Mouse (Mus musculus): ENCODE measurements at regions not wholly inside any gene's neighbourhood (a gene's known extent, or its start where the extent isn't known, plus 50 kb on each side); places are given as distances from the start of the nearest gene placed in this dataset.

- H3K4me3 ChIP-seq (ENCODE audit: low read depth, low read length), result no peak overlapping the region
- H3K9ac ChIP-seq (replicated peaks; ENCODE audit: low read depth, low read length), result no peak overlapping the region
- no peaks in the 10 kb centered on the region for H3K4me1 ChIP-seq (ENCODE audit: control insufficient read depth, insufficient read depth, low read length)
- no peaks in the 10 kb centered on the region for H3K9me3 ChIP-seq (ENCODE audit: control insufficient read depth, low read length)
- WGBS, result 87% methylated on average over 6 of the region's 6 CpGs
- no peak overlapping the region for H3K4me2 ChIP-seq (ENCODE audit: low read depth, low read length)
- H3K27ac ChIP-seq (ENCODE audit: low read depth, low read length), result no peak overlapping the region
- no peaks in the 10 kb centered on the region for H3K27me3 ChIP-seq (ENCODE audit: control insufficient read depth, insufficient read depth, low read length)
- no peaks in the 10 kb centered on the region for H3K36me3 ChIP-seq (ENCODE audit: control insufficient read depth, insufficient read depth, low read length)
- ATAC-seq (ENCODE audit: low read depth), result no peak
These were observed 251.0 kb upstream of the Stt3b start for GRCm38 (mm10) chr9:115561207-115561606.

GRCm38 (mm10) chr9:115562783-115563182 lies 252.6 kb upstream of the Stt3b start:
- Histone ChIP-seq H3K36me3 (ENCODE audit: control insufficient read depth, insufficient read depth, low read length) (no peaks in the 10 kb centered on the region), H3K27me3 (ENCODE audit: control insufficient read depth, insufficient read depth, low read length) (no peaks in the 10 kb centered on the region), H3K27ac (ENCODE audit: low read depth, low read length) (no peak overlapping the region), H3K4me2 (ENCODE audit: low read depth, low read length) (no peak overlapping the region), H3K4me3 (ENCODE audit: low read depth, low read length) (no peak overlapping the region), H3K9me3 (ENCODE audit: control insufficient read depth, low read length) (no peaks in the 10 kb centered on the region), H3K9ac (replicated peaks; ENCODE audit: low read depth, low read length) (no peak overlapping the region), H3K4me1 (ENCODE audit: control insufficient read depth, insufficient read depth, low read length) (no peaks in the 10 kb centered on the region)
- ATAC-seq (ENCODE audit: low read depth), result no peak
- 74% methylated on average over 4 of the region's 4 CpGs for WGBS

- no peak overlapping the region for H3K27ac ChIP-seq (ENCODE audit: low read depth, low read length)
- no peaks in the 10 kb centered on the region for H3K9me3 ChIP-seq (ENCODE audit: control insufficient read depth, low read length)
- 39% methylated on average over 1 of the region's 1 CpGs for WGBS
- H3K36me3 ChIP-seq (ENCODE audit: control insufficient read depth, insufficient read depth, low read length), result no peaks in the 10 kb centered on the region
- H3K27me3 ChIP-seq (ENCODE audit: control insufficient read depth, insufficient read depth, low read length), result no peaks in the 10 kb centered on the region
- H3K4me3 ChIP-seq (ENCODE audit: low read depth, low read length), result no peak overlapping the region
- no peak for ATAC-seq (ENCODE audit: low read depth)
- H3K4me2 ChIP-seq (ENCODE audit: low read depth, low read length), result no peak overlapping the region
- no peaks in the 10 kb centered on the region for H3K4me1 ChIP-seq (ENCODE audit: control insufficient read depth, insufficient read depth, low read length)
- H3K9ac ChIP-seq (replicated peaks; ENCODE audit: low read depth, low read length), result no peak overlapping the region
These were observed 254.1 kb upstream of the Stt3b start for GRCm38 (mm10) chr9:115564366-115564765.

- Histone ChIP-seq H3K4me2 (ENCODE audit: low read depth, low read length) (no peak overlapping the region), H3K27ac (ENCODE audit: low read depth, low read length) (no peak overlapping the region), H3K4me1 (ENCODE audit: control insufficient read depth, insufficient read depth, low read length) (no peaks in the 10 kb centered on the region), H3K4me3 (ENCODE audit: low read depth, low read length) (no peak overlapping the region), H3K36me3 (ENCODE audit: control insufficient read depth, insufficient read depth, low read length) (no peaks in the 10 kb centered on the region), H3K9ac (replicated peaks; ENCODE audit: low read depth, low read length) (no peak overlapping the region), H3K9me3 (ENCODE audit: control insufficient read depth, low read length) (no peaks in the 10 kb centered on the region), H3K27me3 (ENCODE audit: control insufficient read depth, insufficient read depth, low read length) (no peaks in the 10 kb centered on the region)
- ATAC-seq (ENCODE audit: low read depth), result no peak
- WGBS, result 77% methylated on average over 7 of the region's 7 CpGs
These were observed 258.6 kb upstream of the Stt3b start for GRCm38 (mm10) chr9:115568693-115569334.

- Histone ChIP-seq H3K9me3 (ENCODE audit: control insufficient read depth, low read length) (no peaks in the 10 kb centered on the region), H3K4me3 (ENCODE audit: low read depth, low read length) (no peak overlapping the region), H3K9ac (replicated peaks; ENCODE audit: low read depth, low read length) (no peak overlapping the region), H3K27me3 (ENCODE audit: control insufficient read depth, insufficient read depth, low read length) (no peaks in the 10 kb centered on the region), H3K36me3 (ENCODE audit: control insufficient read depth, insufficient read depth, low read length) (no peaks in the 10 kb centered on the region), H3K4me1 (ENCODE audit: control insufficient read depth, insufficient read depth, low read length) (no peaks in the 10 kb centered on the region), H3K4me2 (ENCODE audit: low read depth, low read length) (no peak overlapping the region), H3K27ac (ENCODE audit: low read depth, low read length) (no peak overlapping the region)
- WGBS, result 90% methylated on average over 4 of the region's 4 CpGs
- no peak for ATAC-seq (ENCODE audit: low read depth)
These were observed 260.8 kb upstream of the Stt3b start for GRCm38 (mm10) chr9:115570998-115571397.

DNA sequence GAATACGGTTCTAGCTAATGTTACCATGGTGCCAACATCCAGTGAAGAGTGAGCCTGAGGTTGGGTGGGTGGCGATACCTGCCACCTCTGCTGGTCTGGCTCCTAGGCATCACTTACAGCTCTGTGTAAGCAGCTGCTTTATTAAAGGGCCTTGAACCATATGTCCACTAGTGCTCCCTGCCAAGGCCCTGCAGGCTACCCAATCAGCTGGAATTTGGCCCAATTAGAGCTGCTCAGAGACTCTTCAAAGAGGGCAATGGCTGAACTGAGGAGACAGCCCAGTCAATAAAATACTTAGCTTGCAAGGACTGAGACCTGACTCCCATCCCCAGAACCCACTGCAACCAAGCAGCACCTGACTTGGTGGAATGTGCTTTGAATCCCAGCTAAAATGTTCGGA lies 270.9 kb upstream of the Stt3b start:
- 68% methylated on average over 3 of the region's 3 CpGs for WGBS
- no peak for ATAC-seq (ENCODE audit: low read depth)
- H3K9me3 ChIP-seq (ENCODE audit: control insufficient read depth, low read length), result no peaks in the 10 kb centered on the region
- H3K27ac ChIP-seq (ENCODE audit: low read depth, low read length), result no peak overlapping the region
- no peaks in the 10 kb centered on the region for H3K27me3 ChIP-seq (ENCODE audit: control insufficient read depth, insufficient read depth, low read length)
- no peaks in the 10 kb centered on the region for H3K36me3 ChIP-seq (ENCODE audit: control insufficient read depth, insufficient read depth, low read length)
- no peaks in the 10 kb centered on the region for H3K4me1 ChIP-seq (ENCODE audit: control insufficient read depth, insufficient read depth, low read length)
- no peak overlapping the region for H3K4me3 ChIP-seq (ENCODE audit: low read depth, low read length)
- H3K9ac ChIP-seq (replicated peaks; ENCODE audit: low read depth, low read length), result no peak overlapping the region
- no peak overlapping the region for H3K4me2 ChIP-seq (ENCODE audit: low read depth, low read length)

DNA sequence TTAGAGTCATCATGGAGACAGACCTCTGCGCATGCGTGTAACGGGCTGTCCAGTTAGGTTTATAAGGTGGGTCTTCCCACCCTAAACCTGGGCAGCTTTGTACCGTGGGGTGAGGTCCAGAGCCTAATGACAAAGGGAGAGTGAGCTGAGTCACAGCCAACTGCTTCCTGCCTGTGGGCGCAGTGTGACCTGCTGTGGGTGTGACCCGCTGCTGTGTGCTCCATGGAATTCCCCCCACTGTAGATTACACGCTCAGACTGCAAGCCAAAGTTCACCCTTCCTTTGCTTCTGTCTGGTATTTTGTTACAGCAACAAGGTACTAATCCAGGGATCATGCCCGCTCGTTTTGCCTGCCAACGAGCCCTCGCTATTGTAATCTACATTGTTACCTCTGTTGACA lies 273.3 kb upstream of the Stt3b start:
- ATAC-seq (ENCODE audit: low read depth), result no peak
- Histone ChIP-seq H3K9me3 (ENCODE audit: control insufficient read depth, low read length) (no peaks in the 10 kb centered on the region), H3K36me3 (ENCODE audit: control insufficient read depth, insufficient read depth, low read length) (no peaks in the 10 kb centered on the region), H3K4me3 (ENCODE audit: low read depth, low read length) (no peak overlapping the region), H3K9ac (replicated peaks; ENCODE audit: low read depth, low read length) (no peak overlapping the region), H3K27me3 (ENCODE audit: control insufficient read depth, insufficient read depth, low read length) (no peaks in the 10 kb centered on the region), H3K4me2 (ENCODE audit: low read depth, low read length) (no peak overlapping the region), H3K4me1 (ENCODE audit: control insufficient read depth, insufficient read depth, low read length) (no peaks in the 10 kb centered on the region), H3K27ac (ENCODE audit: low read depth, low read length) (no peak overlapping the region)
- WGBS, result 94% methylated on average over 11 of the region's 11 CpGs

DNA sequence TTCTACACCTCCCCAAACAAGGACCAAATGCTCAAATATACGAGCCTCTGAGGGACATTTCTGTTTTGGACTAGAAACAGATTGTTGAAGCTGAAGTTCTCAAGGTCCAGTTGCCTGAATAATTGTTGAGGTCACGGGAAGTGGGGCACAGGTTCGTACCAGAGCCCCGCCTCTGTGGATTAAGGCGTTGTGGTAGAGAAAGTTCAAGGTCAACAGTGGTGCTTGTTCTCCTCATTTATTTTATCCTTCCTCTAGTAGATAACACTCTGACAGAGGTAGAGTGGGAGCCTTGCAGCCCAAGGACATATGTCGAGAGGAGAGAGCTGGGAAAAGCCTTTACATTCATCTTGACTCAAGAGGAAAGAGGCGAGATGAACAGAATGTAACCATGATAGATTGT lies 274.7 kb upstream of the Stt3b start:
- Histone ChIP-seq H3K36me3 (ENCODE audit: control insufficient read depth, insufficient read depth, low read length) (no peaks in the 10 kb centered on the region), H3K4me1 (ENCODE audit: control insufficient read depth, insufficient read depth, low read length) (no peaks in the 10 kb centered on the region), H3K4me2 (ENCODE audit: low read depth, low read length) (no peak overlapping the region), H3K27ac (ENCODE audit: low read depth, low read length) (no peak overlapping the region), H3K4me3 (ENCODE audit: low read depth, low read length) (no peak overlapping the region), H3K27me3 (ENCODE audit: control insufficient read depth, insufficient read depth, low read length) (no peaks in the 10 kb centered on the region), H3K9ac (replicated peaks; ENCODE audit: low read depth, low read length) (no peak overlapping the region), H3K9me3 (ENCODE audit: control insufficient read depth, low read length) (no peaks in the 10 kb centered on the region)
- WGBS, result 82% methylated on average over 7 of the region's 7 CpGs
- no peak for ATAC-seq (ENCODE audit: low read depth)

DNA sequence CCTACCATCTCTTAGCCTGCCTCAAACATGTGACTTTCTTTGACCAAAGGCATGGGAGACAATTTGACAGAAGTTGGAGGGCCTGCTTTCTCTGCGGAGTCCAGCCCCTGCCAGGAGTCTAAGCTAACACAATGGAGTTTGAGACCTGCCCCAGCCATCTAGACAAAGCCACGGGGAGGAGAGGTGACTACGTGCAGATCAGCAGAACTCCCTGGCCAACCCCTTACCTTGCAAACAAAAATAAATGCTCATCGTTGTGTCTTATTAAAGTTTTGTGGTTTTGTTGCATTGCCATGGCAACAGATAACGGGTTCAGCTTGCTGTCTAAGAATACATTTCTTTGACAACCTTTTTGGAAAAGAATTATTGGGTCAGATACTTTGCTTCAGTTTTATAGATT lies 282.2 kb upstream of the Stt3b start:
- Histone ChIP-seq H3K27ac (ENCODE audit: low read depth, low read length) (no peak overlapping the region), H3K27me3 (ENCODE audit: control insufficient read depth, insufficient read depth, low read length) (no peaks in the 10 kb centered on the region), H3K4me2 (ENCODE audit: low read depth, low read length) (no peak overlapping the region), H3K9ac (replicated peaks; ENCODE audit: low read depth, low read length) (no peak overlapping the region), H3K9me3 (ENCODE audit: control insufficient read depth, low read length) (no peaks in the 10 kb centered on the region), H3K4me1 (ENCODE audit: control insufficient read depth, insufficient read depth, low read length) (no peaks in the 10 kb centered on the region), H3K36me3 (ENCODE audit: control insufficient read depth, insufficient read depth, low read length) (no peaks in the 10 kb centered on the region), H3K4me3 (ENCODE audit: low read depth, low read length) (no peak overlapping the region)
- no peak for ATAC-seq (ENCODE audit: low read depth)
- 70% methylated on average over 5 of the region's 5 CpGs for WGBS

All from neural tube, embryonic 14.5 days (tissue).